Mouse (Mus musculus): ENCODE results near the gene D730048I06Rik. TPM values are rescaled to one million over a fixed set of nuclear protein-coding genes. Genes with fewer than 3 reads are reported as not detected.
"Not testable (repeated sequence)": the region's sequence is repeated elsewhere in the genome, so short reads cannot be mapped to it uniquely, and the experiment has no call there.

Gene D730048I06Rik
- not detected for polyA plus RNA-seq (2021)

- ChIA-PET CTCF (no interaction called here), POLR2A (no interaction called here)
- no peaks in the 10 kb centered on the region for H3K27me3 ChIP-seq
- DNase-seq (ENCODE audit: low read depth, low spot score): no peak
- ATAC-seq: no peak
- TF ChIP-seq CTCF (IDR thresholded peaks at IDR 0.05): no peak
- in situ Hi-C loops (cut with MboI; ENCODE audit: low pct_unique_long_range_greater_than_20kb): no loop called here
These were observed at the start of gene D730048I06Rik, which contains the start of gene Gm27235 for GRCm38 (mm10) chr9:35790001-35790400. TSS of gene D730048I06Rik (minus strand) at chr9:35790112. TSS of gene Gm27235 (minus strand) at chr9:35790101.

GRCm38 (mm10) chr9:35817881-35818280 lies 28.0 kb upstream of the D730048I06Rik start:
- POLR2A ChIA-PET; in situ Hi-C loops (cut with MboI; ENCODE audit: low pct_unique_long_range_greater_than_20kb): not testable (repeated sequence)

GRCm38 (mm10) chr9:35798146-35798545 lies 8.2 kb upstream of the D730048I06Rik start:
- no peak for ATAC-seq
- CTCF ChIA-PET: no interaction called here
- in situ Hi-C loops (cut with MboI; ENCODE audit: low pct_unique_long_range_greater_than_20kb): no loop called here
- no peak for TF ChIP-seq CTCF (IDR thresholded peaks at IDR 0.05)
- no peaks in the 10 kb centered on the region for H3K27me3 ChIP-seq
- POLR2A ChIA-PET: no interaction called here
- no peak for DNase-seq (ENCODE audit: low read depth, low spot score)

More at GRCm38 (mm10) chr9:35817881-35818280, 28.0 kb upstream of the D730048I06Rik start:
- H3K27me3 ChIP-seq; ATAC-seq; CTCF ChIA-PET; DNase-seq (ENCODE audit: low read depth, low spot score): not testable (repeated sequence)

GRCm38 (mm10) chr9:35778009-35778408 lies 11.9 kb downstream of the D730048I06Rik start, which contains the start of gene Gm17727:
TSS of gene Gm17727 (minus strand) at chr9:35778109.
- CTCF ChIA-PET: no interaction called here
- in situ Hi-C loops (cut with MboI; ENCODE audit: low pct_unique_long_range_greater_than_20kb): no loop called here

GRCm38 (mm10) chr9:35756843-35757242 lies 33.1 kb downstream of the D730048I06Rik start:
- CTCF ChIA-PET: no interaction called here
- POLR2A ChIA-PET: no interaction called here
- no peaks in the 10 kb centered on the region for H3K27me3 ChIP-seq
- no peak for TF ChIP-seq CTCF (IDR thresholded peaks at IDR 0.05)
- no peak for ATAC-seq
- no peak for DNase-seq (ENCODE audit: low read depth, low spot score)
- in situ Hi-C loops (cut with MboI; ENCODE audit: low pct_unique_long_range_greater_than_20kb): no loop called here

More at GRCm38 (mm10) chr9:35778009-35778408, 11.9 kb downstream of the D730048I06Rik start, which contains the start of gene Gm17727:
- DNase-seq (ENCODE audit: low read depth, low spot score) (no peak), ATAC-seq (no peak)
- TF ChIP-seq CTCF (IDR thresholded peaks at IDR 0.05): no peak
- peaks cover 7% of the 10 kb centered on the region for H3K27me3 ChIP-seq
- POLR2A ChIA-PET: no interaction called here

GRCm38 (mm10) chr9:35740749-35741148 lies 49.2 kb downstream of the D730048I06Rik start, which contains the start of gene Gm17677:
TSS of gene Gm17677 (plus strand) at chr9:35741049.
- ATAC-seq (no peak), DNase-seq (ENCODE audit: low read depth, low spot score) (no peak)
- CTCF ChIA-PET: no interaction called here
- POLR2A ChIA-PET: no interaction called here
- in situ Hi-C loops (cut with MboI; ENCODE audit: low pct_unique_long_range_greater_than_20kb): no loop called here
- TF ChIP-seq CTCF (IDR thresholded peaks at IDR 0.05): no peak
- H3K27me3 ChIP-seq: peaks cover 5% of the 10 kb centered on the region

Other genes starting within 250 kb of the D730048I06Rik start
- gene Ddx25, start 231.6 kb downstream of the D730048I06Rik start, polyA plus RNA-seq (2021): 1.3 TPM
- 15.3 TPM for gene Pus3, start 231.5 kb downstream of the D730048I06Rik start, polyA plus RNA-seq (2021)
- gene Pate2, start 219.8 kb downstream of the D730048I06Rik start, polyA plus RNA-seq (2021): 0.28 TPM
- gene Hyls1, start 219.7 kb downstream of the D730048I06Rik start, polyA plus RNA-seq (2021): 11.0 TPM
- gene Pate4, start 178.2 kb downstream of the D730048I06Rik start, polyA plus RNA-seq (2021): not detected
- not detected for gene Pate3, start 141.9 kb downstream of the D730048I06Rik start, polyA plus RNA-seq (2021)
- not detected for gene Pate1, start 102.7 kb downstream of the D730048I06Rik start, polyA plus RNA-seq (2021)
- gene Gm17677, start 49.1 kb downstream of the D730048I06Rik start, polyA plus RNA-seq (2021): not detected
- gene Gm17727, start 12.0 kb downstream of the D730048I06Rik start, polyA plus RNA-seq (2021): not detected
- gene Gm27235, start within 50 bp of the D730048I06Rik start, polyA plus RNA-seq (2021): not detected
- gene 9230110F15Rik, start 54.0 kb upstream of the D730048I06Rik start, polyA plus RNA-seq (2021): not detected
- gene 9230113P08Rik, start 118.3 kb upstream of the D730048I06Rik start, polyA plus RNA-seq (2021): not detected

Measured in Patski (cell line).